ENCODE assay signal across 8 mouse cellular contexts in the genomic region with DNA sequence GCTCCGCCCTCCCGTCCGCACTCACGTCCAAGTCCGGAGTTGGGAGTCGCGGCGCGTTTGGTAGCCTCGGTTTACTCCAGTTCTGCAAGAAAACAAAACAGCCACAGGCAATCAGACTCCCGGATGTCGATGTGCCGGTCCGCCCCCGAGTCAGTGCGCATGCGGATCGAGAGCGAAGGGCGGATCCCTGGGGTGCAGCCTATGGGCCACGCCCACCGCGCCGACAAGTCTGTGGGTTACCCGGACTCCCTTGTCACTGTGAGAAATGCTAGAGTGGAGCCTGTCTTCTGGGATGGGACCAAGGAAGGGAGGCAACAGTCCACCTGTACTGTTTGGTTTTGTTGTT. TPM values are rescaled to one million over a fixed set of nuclear protein-coding genes. Genes with fewer than 3 reads are reported as not detected.
DNase-seq lines count a peak whose midpoint lies in the region; ATAC-seq lines count a peak whose summit lies in the region.

A gene (minus strand): TSS at position 161 of the 346 bp plus-strand sequence.

- ATAC-seq in intestine, embryonic 15.5 days = peak; percentile 96

- WGBS in intestine, embryonic 15.5 days = under 1% methylated on average over 25 of the region's 25 CpGs

- peak within 1 kb of the TSS; percentile 71 for H3K4me2 ChIP-seq in intestine, embryonic 15.5 days (replicated peaks)

- peak; percentile 93 for DNase-seq in adrenal gland, adult 8-10 months
- peak; percentile 85 for DNase-seq in embryo, embryonic 11.5 days (ENCODE audit: low read depth, low spot score)
- peak; percentile 90 to 92 for DNase-seq in gastrocnemius, postnatal 36 days
- DNase-seq in left cerebral cortex, postnatal 25 days (ENCODE audit: low spot score in 2 of 2) = peak; percentile 90 to 93
- peak; percentile 91 for DNase-seq in mesoderm, embryonic 11.5 days (ENCODE audit: low read depth, low spot score)
- peak; percentile 88 for DNase-seq in right cerebral cortex, postnatal 25 days
- peak; percentile 92 to 95 for DNase-seq in urinary bladder, postnatal 36 days (ENCODE audit: low spot score in 2 of 2)

- no peaks in the 10 kb centered on the region for H3K27me3 ChIP-seq in intestine, embryonic 15.5 days (replicated peaks)

- intact Hi-C loops in gastrocnemius, postnatal 36 days (cut with DNase I) = no loop called here
- intact Hi-C loops in left cerebral cortex, postnatal 25 days (cut with DNase I) = loop anchor here (10.0 kb wide), 1 partner anchor 370 kb away; no protein-coding TSS in a partner anchor

- H3K9ac ChIP-seq in intestine, embryonic 15.5 days = peak within 1 kb of the TSS; percentile 89

- H3K4me3 ChIP-seq in intestine, embryonic 15.5 days (replicated peaks) = peak within 1 kb of the TSS; percentile 95

- no peaks in the 10 kb centered on the region for H3K9me3 ChIP-seq in intestine, embryonic 15.5 days

- H3K36me3 ChIP-seq in intestine, embryonic 15.5 days = peaks cover 4% of the 10 kb centered on the region; the same call in 1 of the 2 replicates

- H3K27ac ChIP-seq in intestine, embryonic 15.5 days = peak within 1 kb of the TSS; percentile 91

- peaks cover 12% of the 10 kb centered on the region for H3K4me1 ChIP-seq in intestine, embryonic 15.5 days (replicated peaks)

RNA-seq across cellular contexts. Expression of the gene that starts here (rescaled TPM):
- total RNA-seq in adrenal gland, adult 8-10 months (2022) = 100 to 1,000 TPM; 200 to 410 (median 314) TPM
- total RNA-seq in gastrocnemius, postnatal 36 days (2021) = 10 to 100 TPM; 28.0 to 28.9 TPM
- polyA plus RNA-seq in intestine, embryonic 15.5 days (2015; fragmentation: Nextera tagmentation; extraction: Ambion mirVana) = 146 and 154 TPM in 2 replicates
- total RNA-seq in left cerebral cortex, postnatal 25 days (2021) = 100 to 1,000 TPM; 115 to 119 TPM

Comparison
In these comparisons a context has a peak if more than half of its experiments do, and no peak if none do; other contexts are left out.
1. Peak in every context shown above with its lines: DNase-seq, ATAC-seq, H3K4me3 ChIP-seq and H3K27ac ChIP-seq.